Mouse (Mus musculus) NIH3T3 (cell line): ENCODE measurements at regions not wholly inside any gene's neighbourhood (a gene's known extent, or its start where the extent isn't known, plus 50 kb on each side); places are given as distances from the start of the nearest gene placed in this dataset.
"Not testable (repeated sequence)": the region's sequence is repeated elsewhere in the genome, so short reads cannot be mapped to it uniquely, and the experiment has no call there.

Experiments used
- DNase-seq: peaks from one replicate; pipeline ENCODE4 v3.0.0-alpha.2; 2012; ENCODE audit warnings: low read depth

DNA sequence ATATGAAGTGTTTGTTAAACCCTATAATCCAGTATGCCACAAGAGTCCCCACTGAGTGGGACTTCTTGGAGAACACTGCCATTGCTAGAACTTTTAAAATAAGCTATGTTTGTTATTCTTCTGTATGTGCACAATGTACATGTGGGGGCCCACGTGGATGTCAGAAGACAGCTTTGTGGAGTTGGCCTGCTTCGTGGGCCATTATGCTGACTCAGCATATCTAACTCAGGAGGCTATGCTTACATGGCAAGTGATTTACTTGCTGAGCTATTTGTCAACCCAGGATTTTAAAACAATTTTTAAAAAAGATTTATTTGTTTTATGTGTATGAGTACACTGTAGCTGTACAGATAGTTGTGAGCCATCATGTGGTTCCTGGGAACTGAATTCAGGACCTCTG is 207.6 kb upstream of the Steap1 start:
- DNase-seq, result no peak

DNA sequence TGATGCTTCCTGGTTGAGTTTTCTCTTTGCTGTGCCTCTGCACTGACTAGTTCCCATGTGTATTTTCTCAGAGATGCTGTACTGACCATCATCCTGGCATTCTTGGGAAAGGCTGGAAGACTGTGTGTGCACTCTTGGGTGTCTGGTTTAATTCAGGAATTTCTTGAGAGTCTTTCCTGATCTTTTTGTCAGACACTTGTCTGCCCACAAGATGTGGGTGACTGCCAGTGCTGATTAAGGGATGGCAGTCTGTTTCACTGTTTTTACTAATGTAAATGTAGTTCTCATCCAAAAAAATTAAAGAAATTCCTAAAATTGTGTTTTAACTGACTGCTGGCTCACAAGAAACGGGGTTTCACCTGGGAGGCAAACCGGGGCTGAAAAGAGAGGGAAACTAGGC is 206.7 kb upstream of the Steap1 start:
- no peak for DNase-seq

DNA sequence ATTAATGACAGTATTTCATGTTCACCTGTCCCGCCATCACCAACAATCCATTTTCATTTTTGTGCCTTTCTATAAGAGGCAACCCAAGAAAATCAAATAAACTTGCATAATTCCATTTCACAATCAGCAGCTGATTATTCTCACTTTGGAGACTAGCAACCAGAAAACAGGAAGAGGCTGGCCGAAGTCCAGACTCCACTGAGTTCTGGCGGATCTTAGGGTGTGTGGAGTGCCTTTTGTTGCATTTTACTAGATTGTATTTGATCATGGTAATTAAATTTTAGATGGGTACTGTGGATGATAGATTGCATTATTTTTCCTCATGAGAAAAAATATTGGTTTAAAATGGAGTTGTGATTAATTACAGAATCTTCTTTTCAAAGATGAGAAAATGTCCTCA is 176.7 kb upstream of the Steap1 start:
- DNase-seq, result no peak

DNA sequence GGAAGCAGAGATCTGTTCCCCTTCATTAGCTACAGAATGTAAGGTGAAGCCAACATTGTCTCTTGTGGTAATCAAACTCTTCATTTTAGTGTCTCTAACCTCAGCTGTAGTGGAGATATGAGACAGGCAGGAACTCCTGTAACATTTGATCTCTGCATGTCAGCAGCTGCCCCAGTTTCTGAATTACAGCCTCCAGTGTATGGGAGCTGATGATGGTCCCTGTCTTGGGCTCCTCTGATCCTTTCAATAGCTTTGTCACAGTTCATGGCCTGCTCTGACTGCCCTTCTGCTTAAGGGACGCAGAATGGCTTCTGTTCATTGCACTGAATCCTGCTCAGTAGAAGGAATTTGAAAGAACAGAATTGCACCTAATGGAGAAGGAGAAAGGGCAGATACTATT is 167.3 kb upstream of the Steap1 start:
- no peak for DNase-seq

DNA sequence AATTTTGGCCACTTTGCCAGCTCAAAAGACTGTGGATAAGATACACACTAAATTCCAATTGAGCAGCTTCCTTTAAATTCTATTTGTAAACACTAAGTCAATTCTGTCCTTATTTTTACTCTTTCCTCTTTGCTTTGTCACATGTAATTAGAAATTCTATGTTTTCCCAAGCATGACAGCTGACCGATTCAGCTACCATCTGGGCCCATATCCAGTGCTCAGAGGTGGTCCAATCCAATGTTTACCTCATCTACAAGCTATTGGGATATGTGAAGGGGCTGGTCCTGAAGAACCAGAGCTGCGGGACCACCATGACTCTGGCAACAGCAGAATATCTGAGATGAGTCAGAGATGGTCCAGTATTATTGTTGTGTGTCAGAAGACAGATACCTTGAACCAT is 140.2 kb upstream of the Steap1 start:
- DNase-seq, result no peak

DNA sequence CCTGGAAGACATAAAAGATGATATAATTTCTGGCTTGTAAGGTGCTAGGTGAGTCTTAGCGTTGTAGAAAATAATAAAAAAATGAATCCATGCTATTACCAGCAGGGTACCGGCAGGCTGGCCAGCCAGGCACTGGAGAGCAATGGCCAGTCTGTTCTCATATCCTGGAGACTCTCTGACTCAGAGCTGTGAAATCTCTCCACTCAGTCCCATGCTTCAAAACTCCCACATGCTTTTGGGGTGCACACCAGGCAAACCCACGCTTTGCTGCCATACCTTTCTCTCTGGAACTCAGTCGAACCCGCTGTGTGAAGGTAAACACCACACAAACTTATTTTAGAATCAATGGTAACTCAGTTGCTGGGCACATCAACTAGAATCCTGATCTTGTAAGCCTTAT is 124.3 kb upstream of the Steap1 start:
- DNase-seq, result no peak

DNA sequence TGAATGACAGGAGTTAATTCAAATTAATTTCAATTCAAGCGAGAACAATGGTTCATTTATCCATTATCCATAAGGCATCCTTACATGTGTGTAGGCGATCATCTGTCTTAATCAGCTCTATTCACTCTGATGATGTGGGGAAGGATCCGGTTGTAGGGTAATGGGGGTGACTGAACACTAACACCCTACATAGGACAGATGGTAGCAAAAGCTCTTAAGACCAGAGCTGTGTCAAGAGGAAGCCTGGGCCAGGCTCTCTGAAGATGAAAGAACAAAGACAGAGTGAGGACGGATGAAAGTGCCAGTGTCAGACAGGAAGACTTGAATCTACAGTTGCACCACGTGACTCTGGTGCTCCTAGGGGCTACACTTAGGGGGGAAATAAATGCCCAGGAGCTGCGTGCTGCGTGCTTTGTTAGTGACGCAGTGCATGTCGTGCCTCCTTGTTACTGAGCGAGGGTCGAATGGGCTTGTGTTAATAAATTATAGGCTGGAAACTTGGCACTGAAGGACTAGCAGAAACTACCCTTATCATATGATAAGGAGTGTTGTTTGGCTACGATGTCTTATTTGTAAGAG is 107.1 kb upstream of the Steap1 start:
- DNase-seq, result no peak

DNA sequence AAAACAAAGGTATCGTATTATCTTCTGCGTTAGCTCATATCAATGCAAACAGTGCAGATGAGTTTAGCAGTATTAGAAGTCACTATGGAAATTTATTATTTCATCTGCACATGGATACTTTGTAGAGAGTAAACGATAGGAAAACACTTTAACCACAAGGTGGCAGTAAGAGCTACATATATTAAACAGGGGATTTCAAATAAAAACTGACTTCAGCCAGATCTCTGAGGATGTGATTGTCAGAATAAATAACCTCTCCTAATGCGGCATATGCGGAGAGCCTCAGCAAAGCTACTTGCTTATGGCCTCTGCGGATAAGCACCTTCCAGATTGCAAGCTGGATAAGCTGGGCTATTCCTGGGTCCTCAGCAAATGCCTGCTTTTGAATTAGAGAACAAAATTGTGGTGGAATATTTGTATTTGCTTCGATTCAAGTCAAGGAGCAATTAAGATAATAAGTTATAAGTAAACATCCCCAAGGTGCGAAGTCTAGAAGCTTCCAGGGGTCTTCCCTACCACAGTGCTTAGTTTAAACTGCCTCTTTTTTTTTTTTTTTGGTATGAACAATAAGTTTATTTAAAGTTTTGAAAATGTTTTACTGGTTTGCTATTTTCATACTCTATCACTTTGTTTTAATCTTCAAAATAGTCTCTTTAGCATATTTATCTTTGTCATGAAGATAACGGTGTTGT is 96.8 kb upstream of the Steap1 start:
- DNase-seq, result peak; percentile 62

DNA sequence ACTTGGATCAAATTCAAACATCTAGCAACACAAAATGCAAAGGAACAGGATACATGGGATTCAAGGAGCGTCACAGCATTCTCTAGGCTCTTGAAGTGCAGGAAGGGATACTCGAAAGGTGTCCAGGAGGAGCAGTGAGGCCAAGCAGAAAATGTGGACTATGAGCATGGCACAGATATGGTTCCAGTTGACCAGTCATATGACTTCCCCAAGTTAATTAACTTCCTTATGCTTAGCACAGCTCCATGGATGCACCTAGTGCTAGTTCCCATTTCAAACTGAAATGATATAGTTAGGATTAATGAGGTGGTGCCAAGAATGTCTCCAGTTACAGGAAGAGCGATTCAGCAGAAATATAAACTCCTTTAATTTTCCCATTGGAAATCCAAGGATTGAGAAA is 95.2 kb upstream of the Steap1 start:
- no peak for DNase-seq

DNA sequence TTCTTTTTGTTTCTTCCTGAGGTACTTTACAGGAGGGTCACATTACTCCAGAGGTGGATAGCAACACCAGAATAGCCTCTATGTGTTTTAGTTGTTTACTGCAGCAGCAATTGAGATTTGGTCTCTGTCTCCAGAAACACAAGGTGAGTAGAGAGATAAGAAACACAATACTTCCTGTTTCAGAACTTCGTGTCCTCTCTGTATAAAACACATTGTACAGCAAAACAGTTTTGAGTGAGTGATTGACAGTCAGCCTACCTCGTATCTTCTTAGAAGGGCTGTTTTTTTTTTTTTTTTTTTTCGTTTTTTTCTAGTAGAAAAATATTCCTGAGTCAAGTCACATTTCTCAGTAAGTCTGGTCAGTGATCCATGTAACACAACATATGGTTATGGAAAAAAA is 89.6 kb upstream of the Steap1 start:
- DNase-seq, result no peak

DNA sequence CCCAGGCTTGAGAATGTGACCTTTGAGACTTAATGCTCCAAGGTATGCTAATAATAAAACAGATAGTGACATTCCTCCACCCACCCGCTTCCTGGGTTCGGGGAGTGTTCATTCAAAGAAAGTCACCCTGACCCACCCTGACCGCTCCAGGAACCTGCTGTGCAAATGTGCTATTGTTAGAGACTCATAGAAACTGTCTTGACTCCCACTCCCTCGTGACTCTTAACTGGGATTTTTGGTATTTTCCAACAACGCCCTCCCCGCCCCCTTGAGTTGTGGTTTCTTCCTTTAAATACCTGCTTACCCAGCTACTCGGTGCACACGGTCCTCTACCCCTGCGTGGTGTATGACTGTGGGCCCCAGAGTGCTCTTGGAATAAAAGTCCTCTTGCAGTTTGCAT is 73.5 kb upstream of the Steap1 start:
- DNase-seq, result not testable (repeated sequence)
